Mouse (Mus musculus): ENCODE data around the gene Gmds.

DNA sequence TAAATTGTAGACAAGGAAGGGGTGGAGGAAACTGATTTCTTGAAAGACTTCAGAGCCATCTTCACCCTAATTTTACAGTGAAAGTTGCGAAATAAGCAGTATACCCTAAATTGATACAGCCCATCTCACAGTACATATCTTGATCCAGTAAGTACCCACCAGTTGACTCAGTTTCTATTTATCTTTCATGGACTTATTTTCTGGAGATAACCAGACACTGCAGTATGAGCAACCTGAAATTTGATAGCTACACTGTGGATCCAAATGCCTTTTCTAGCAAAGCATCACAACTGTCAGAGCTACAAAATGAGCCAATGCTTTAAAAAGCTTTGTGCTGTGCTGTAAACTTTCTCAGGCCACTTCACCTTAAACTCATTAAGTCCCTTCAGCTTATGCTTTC, 159.9 kb downstream of the Gmds start:
- TF ChIP-seq CTCF (IDR thresholded peaks at IDR 0.05; ENCODE audit: extremely low read depth, insufficient read length, insufficient replicate concordance, low read depth, low read length): no peak
- TF ChIP-seq POLR2A (IDR thresholded peaks at IDR 0.05; ENCODE audit: low read depth, low read length): no peak
